Mouse (Mus musculus): ENCODE measurements around the gene Dnmt3c. TPM values are rescaled to one million over a fixed set of nuclear protein-coding genes. Genes with fewer than 3 reads are reported as not detected.
"Not testable (repeated sequence)": the region's sequence is repeated elsewhere in the genome, so short reads cannot be mapped to it uniquely, and the experiment has no call there.

The Dnmt3c gene
- polyA plus RNA-seq, 1 experiment from 2014 or later = 0.12 TPM

DNA sequence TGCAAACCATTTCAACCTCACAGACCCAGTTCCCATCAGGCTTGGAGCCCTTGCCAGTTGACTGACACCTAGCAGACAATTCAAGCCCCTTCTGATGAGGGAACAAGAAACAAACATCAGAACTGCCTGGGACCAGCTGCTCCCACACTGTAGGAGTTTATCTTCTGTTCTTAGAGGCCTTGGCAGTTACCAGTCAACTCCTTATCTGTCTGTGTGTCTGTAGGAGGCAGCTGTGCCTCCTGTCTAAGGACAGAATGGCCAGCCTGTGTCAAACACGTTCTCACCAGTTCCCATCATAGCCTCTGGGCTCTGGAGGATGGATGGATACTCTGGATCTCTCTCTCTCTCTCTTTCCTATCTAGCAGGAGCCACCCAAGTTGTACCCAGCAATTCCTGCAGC lies 21.1 kb upstream of the Dnmt3c start:
- H3K4me3 ChIP-seq (replicated peaks) = not testable (repeated sequence)
- 85% methylated on average over 1 of the region's 1 CpGs for WGBS

DNA sequence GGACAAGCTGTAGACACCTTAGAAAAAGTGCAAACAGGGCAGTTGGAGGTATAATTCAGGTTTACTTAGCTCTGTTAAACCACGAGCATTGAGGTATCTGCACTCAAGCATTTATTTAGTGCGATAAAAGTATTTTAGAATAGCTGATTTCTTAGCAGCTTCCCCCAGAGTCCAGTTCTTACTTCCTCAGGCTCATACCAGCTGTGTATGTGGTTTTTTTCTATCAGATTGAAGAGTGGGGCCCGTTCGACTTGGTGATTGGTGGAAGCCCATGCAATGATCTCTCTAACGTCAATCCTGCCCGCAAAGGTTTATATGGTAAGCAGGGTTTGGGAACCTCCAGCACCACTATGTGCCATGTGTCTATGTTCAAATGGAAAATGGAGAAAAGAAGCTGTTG lies 19.5 kb upstream of the Dnmt3c start:
- Histone ChIP-seq H3K27me3 (replicated peaks) (no peaks in the 10 kb centered on the region), H3K4me3 (replicated peaks) (no peak overlapping the region), H3K9me3 (replicated peaks) (no peaks in the 10 kb centered on the region), H3K9ac (replicated peaks) (no peak overlapping the region), H3K36me3 (peaks cover 9% of the 10 kb centered on the region; the same call in 1 of the 2 replicates), H3K4me1 (no peaks in the 10 kb centered on the region), H3K27ac (replicated peaks) (no peak overlapping the region), H3K4me2 (no peak overlapping the region)
- ATAC-seq (ENCODE audit: low FRiP score) = no peak
- WGBS = 94% methylated on average over 6 of the region's 6 CpGs

More for the DNA sequence above, 21.1 kb upstream of the Dnmt3c start:
- not testable (repeated sequence) for H3K9me3 ChIP-seq (replicated peaks); H3K27me3 ChIP-seq (replicated peaks); H3K9ac ChIP-seq (replicated peaks); ATAC-seq (ENCODE audit: low FRiP score); H3K4me2 ChIP-seq; H3K27ac ChIP-seq (replicated peaks); H3K36me3 ChIP-seq; H3K4me1 ChIP-seq

DNA sequence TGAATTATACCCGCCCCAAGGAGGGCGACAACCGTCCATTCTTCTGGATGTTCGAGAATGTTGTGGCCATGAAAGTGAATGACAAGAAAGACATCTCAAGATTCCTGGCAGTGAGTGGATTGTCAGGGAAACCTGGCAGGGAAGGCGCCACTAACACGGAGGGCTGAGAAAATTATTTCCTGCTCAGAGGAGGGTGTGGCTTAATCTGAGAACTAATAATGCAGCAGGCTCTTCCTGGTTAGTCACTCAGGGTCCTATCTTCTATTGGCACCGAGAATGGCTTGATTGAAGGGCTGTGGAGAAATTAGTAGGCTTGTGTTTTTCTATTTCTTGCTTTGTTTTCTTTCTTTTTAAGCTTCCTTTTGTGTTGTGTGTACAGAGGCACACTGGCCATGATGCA lies 18.9 kb upstream of the Dnmt3c start:
- H3K27ac ChIP-seq (replicated peaks) = no peak overlapping the region
- H3K36me3 ChIP-seq = peaks cover 9% of the 10 kb centered on the region; the same call in 1 of the 2 replicates
- H3K9me3 ChIP-seq (replicated peaks) = no peaks in the 10 kb centered on the region
- H3K27me3 ChIP-seq (replicated peaks) = no peaks in the 10 kb centered on the region
- H3K4me3 ChIP-seq (replicated peaks) = no peak overlapping the region
- ATAC-seq (ENCODE audit: low FRiP score) = no peak
- H3K4me1 ChIP-seq = no peaks in the 10 kb centered on the region
- H3K4me2 ChIP-seq = no peak overlapping the region
- H3K9ac ChIP-seq (replicated peaks) = no peak overlapping the region
- WGBS = 85% methylated on average over 7 of the region's 7 CpGs

DNA sequence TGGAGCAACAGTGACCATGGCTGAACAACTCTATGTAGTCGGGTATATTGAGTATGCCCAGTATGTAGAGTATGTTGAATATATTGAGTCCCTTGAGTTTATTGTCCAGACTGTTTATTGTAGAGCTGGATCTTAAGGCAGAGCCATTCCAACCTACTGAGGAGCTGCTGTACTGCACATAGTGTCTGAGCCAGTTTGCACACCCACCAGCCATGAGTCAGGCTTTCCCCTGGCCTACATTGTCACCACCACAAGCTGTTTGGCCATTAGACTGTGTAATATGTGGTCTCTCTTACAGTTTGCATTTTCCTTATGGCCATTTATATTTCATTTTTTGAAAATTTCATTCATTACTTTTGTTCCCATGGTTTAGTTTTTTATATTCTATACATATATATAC lies 16.5 kb upstream of the Dnmt3c start:
- no peak for ATAC-seq (ENCODE audit: low FRiP score)
- WGBS = 100% methylated on average over 1 of the region's 1 CpGs
- Histone ChIP-seq H3K4me2 (no peak overlapping the region), H3K9ac (replicated peaks) (no peak overlapping the region), H3K4me1 (no peaks in the 10 kb centered on the region), H3K36me3 (peaks cover 9% of the 10 kb centered on the region; the same call in 1 of the 2 replicates), H3K27me3 (replicated peaks) (no peaks in the 10 kb centered on the region), H3K4me3 (replicated peaks) (no peak overlapping the region), H3K9me3 (replicated peaks) (no peaks in the 10 kb centered on the region), H3K27ac (replicated peaks) (no peak overlapping the region)

DNA sequence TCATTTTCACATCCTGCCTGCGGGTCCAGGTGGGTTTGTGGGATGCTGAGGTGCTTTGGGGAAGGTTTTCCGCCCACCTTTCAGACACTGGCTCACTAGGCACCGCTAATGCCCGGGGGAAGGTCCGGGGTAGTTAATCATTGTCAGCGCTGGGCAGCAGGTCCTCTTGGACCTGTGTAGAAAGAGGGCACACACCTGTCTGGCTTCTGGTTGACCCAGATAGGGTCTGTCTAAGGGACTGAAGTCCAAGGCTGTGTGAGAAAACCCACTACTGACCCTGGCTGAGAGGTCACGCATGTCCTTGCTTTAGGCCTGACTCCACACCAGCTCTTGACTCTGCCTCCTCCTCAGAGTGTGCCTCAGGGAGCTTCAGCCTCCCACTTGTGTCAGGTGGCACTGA lies 3.0 kb upstream of the Dnmt3c start:
- H3K4me1 ChIP-seq; H3K27me3 ChIP-seq (replicated peaks); H3K27ac ChIP-seq (replicated peaks); H3K4me3 ChIP-seq (replicated peaks); H3K9ac ChIP-seq (replicated peaks); H3K9me3 ChIP-seq (replicated peaks); H3K4me2 ChIP-seq; ATAC-seq (ENCODE audit: low FRiP score); H3K36me3 ChIP-seq: not testable (repeated sequence)
- WGBS = 87% methylated on average over 5 of the region's 7 CpGs

DNA sequence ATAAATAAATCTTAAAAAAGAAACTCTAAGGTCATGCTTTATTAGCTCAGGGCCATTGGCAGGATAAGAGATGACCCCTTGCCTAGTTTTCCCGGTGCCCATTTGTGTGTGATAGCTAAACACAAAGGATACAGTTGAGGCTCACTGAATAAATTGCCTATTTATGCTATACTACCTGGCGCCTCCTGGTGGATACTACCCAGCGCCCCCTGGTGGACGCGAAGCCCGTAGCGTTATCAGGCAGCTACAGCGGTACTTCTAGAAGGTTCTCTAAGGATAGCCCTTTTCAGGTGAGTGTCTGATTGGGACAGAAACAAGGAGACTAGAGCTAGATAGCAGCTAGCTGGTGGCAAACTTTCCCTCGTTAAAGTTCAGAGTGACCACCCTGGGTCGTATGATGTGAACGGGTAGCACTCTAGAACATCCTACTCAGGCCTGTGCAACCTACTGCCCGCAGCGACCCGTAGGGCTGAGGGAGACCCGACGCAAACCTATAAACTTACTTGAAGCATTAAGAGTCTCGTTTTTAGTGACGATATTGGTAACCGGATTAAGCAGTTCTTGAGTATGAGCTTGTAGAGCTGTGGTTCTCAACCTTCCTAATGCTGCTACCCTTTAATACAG lies 1.9 kb upstream of the Dnmt3c start:
- H3K4me2 ChIP-seq = no peak overlapping the region
- no peak for ATAC-seq (ENCODE audit: low FRiP score)
- no peak overlapping the region for H3K27ac ChIP-seq (replicated peaks)
- H3K4me1 ChIP-seq = no peaks in the 10 kb centered on the region
- H3K36me3 ChIP-seq = no peaks in the 10 kb centered on the region
- 68% methylated on average over 19 of the region's 19 CpGs for WGBS
- H3K27me3 ChIP-seq (replicated peaks) = no peaks in the 10 kb centered on the region
- H3K4me3 ChIP-seq (replicated peaks) = no peak overlapping the region
- no peaks in the 10 kb centered on the region for H3K9me3 ChIP-seq (replicated peaks)
- no peak overlapping the region for H3K9ac ChIP-seq (replicated peaks)

DNA sequence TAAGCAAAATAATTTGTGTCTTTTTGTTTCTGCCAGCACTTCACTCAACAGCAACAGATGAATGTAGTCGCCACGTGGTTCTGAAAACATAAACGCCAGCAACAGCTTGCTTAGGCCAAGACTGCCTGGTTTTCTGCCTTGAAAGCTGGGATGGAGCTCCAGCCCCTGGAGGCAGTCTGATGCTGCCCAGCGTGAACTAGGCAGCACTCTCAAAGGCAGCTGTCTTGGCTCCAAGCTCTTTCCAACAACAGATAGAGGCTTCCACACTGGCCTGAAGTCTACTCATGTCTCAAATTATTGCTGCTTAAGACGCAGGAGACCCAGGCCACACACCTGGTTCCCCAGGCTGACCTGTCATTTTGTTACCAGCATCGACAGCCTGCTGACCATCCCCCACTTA lies 6.9 kb downstream of the Dnmt3c start:
- no peak overlapping the region for H3K27ac ChIP-seq (replicated peaks)
- no peak overlapping the region for H3K9ac ChIP-seq (replicated peaks)
- no peaks in the 10 kb centered on the region for H3K9me3 ChIP-seq (replicated peaks)

DNA sequence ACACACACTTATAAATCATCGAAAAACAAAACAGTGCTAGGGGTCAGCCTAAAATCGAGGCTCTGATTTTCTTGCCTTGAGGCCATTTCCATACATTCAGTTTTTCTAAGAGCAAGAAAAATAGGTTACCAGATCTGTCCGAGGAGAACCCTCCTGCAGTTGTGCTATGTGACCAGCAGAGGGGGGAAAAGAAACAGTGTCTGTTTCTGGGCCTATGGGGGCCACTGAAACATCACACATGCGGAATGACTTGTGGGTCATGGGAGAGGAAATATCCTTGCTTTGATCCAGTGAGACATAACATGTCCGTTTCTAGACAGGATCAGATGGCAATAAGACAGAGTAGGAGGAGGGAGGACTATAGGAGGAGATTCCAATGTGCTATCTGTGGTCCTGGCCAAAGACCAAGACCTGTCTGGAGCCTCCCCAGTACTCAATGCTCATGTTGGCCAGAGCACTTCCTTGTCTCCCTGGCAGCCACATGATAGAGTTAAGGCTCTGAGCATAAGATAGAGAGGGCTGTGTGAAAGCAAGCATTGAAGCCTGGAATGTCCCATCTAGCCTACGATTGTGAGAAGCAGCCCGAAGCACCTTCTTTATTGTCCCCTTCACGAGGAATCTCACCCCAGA lies 14.4 kb downstream of the Dnmt3c start:
- no peak overlapping the region for H3K4me2 ChIP-seq
- no peak overlapping the region for H3K27ac ChIP-seq (replicated peaks)
- no peaks in the 10 kb centered on the region for H3K27me3 ChIP-seq (replicated peaks)
- no peaks in the 10 kb centered on the region for H3K9me3 ChIP-seq (replicated peaks)
- H3K9ac ChIP-seq (replicated peaks) = no peak overlapping the region
- no peak overlapping the region for H3K4me3 ChIP-seq (replicated peaks)
- H3K4me1 ChIP-seq = peaks cover 14% of the 10 kb centered on the region
- no peak for ATAC-seq (ENCODE audit: low FRiP score)
- no peaks in the 10 kb centered on the region for H3K36me3 ChIP-seq
- WGBS = 49% methylated on average over 8 of the region's 8 CpGs

More for the DNA sequence above, 6.9 kb downstream of the Dnmt3c start:
- H3K4me1 ChIP-seq = no peaks in the 10 kb centered on the region
- 53% methylated on average over 6 of the region's 6 CpGs for WGBS
- ATAC-seq (ENCODE audit: low FRiP score) = no peak
- no peak overlapping the region for H3K4me3 ChIP-seq (replicated peaks)
- no peaks in the 10 kb centered on the region for H3K36me3 ChIP-seq
- no peak overlapping the region for H3K4me2 ChIP-seq
- H3K27me3 ChIP-seq (replicated peaks) = no peaks in the 10 kb centered on the region

DNA sequence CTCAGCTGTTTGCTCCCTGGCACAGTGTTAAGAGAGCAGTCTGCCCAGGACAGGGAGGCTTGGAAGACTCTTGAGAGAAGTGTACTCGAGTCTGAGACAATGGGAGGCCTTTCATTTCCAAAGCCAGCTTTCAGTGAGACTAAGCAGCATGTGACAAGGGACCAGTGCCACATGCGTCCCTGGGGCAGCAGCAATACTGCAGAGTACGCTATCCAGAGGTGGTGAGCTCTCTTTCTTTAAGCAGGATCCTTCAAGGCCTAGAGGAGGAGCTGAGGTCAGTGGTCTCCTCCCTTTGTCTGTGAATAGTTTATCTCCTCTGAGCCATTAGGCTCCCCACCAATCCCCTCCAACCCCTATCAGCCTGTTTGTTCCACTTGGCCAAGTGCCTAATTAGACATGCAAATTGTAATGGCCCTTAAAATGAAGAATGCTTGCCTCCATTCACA lies 16.2 kb downstream of the Dnmt3c start:
- Histone ChIP-seq H3K9me3 (replicated peaks) (no peaks in the 10 kb centered on the region), H3K4me2 (no peak overlapping the region), H3K27me3 (replicated peaks) (no peaks in the 10 kb centered on the region), H3K9ac (replicated peaks) (no peak overlapping the region), H3K27ac (replicated peaks) (peak overlapping the region; percentile 78), H3K4me1 (peaks cover 14% of the 10 kb centered on the region), H3K4me3 (replicated peaks) (no peak overlapping the region), H3K36me3 (no peaks in the 10 kb centered on the region)
- 18% methylated on average over 3 of the region's 3 CpGs for WGBS
- ATAC-seq (ENCODE audit: low FRiP score) = peak; percentile 72

DNA sequence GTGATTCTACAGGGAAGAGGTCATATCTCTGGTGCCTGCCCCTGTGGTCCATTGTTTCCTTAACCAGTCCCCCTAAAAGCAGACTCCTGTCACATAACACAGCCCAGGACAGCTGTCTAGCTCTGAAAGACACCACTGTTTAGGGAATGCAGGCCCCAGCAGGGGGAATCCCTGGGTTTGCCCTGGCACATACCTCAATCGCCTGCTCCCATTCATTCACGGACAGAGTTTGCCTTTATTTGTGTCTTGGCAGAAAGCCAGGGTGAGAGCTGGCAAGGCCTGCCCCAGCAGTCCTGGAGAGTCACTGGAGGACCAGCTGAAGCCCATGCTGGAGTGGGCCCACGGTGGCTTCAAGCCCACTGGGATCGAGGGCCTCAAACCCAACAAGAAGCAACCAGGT lies 16.8 kb downstream of the Dnmt3c start:
- peak; percentile 83 for ATAC-seq (ENCODE audit: low FRiP score)
- Histone ChIP-seq H3K9ac (replicated peaks) (no peak overlapping the region), H3K9me3 (replicated peaks) (no peaks in the 10 kb centered on the region), H3K4me2 (no peak overlapping the region), H3K27ac (replicated peaks) (peak overlapping the region; percentile 78), H3K4me1 (peaks cover 14% of the 10 kb centered on the region), H3K4me3 (replicated peaks) (no peak overlapping the region), H3K36me3 (no peaks in the 10 kb centered on the region), H3K27me3 (replicated peaks) (no peaks in the 10 kb centered on the region)
- 14% methylated on average over 4 of the region's 4 CpGs for WGBS

DNA sequence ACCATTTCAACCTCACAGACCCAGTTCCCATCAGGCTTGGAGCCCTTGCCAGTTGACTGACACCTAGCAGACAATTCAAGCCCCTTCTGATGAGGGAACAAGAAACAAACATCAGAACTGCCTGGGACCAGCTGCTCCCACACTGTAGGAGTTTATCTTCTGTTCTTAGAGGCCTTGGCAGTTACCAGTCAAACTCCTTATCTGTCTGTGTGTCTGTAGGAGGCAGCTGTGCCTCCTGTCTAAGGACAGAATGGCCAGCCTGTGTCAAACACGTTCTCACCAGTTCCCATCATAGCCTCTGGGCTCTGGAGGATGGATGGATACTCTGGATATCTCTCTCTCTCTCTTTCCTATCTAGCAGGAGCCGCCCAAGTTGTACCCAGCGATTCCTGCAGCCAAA lies 21.4 kb downstream of the Dnmt3c start:
- H3K36me3 ChIP-seq; H3K27me3 ChIP-seq (replicated peaks); H3K4me1 ChIP-seq; ATAC-seq (ENCODE audit: low FRiP score); H3K4me3 ChIP-seq (replicated peaks); H3K9me3 ChIP-seq (replicated peaks); H3K27ac ChIP-seq (replicated peaks); H3K9ac ChIP-seq (replicated peaks); H3K4me2 ChIP-seq: not testable (repeated sequence)
- 71% methylated on average over 3 of the region's 3 CpGs for WGBS

DNA sequence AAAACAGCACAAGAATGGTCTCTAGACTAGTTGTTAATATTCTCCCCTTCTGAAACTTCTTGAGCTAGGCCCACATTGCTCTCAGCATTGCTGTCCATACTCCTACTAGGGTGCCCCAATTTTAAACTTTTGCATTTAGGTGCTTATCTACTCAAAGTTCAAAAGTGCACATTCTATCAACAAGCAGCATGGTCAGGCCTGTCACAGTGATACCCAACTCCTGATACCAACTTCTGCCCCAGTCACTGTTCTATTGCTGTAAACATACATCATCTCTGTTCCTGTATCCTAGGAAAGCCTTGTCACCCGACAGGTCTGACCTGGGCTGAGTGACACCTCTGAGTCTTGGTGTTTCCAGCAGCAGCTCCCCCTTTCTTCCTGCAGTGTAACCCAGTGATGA lies 26.6 kb downstream of the Dnmt3c start:
- Histone ChIP-seq H3K27me3 (replicated peaks) (no peaks in the 10 kb centered on the region), H3K4me3 (replicated peaks) (no peak overlapping the region), H3K4me2 (no peak overlapping the region), H3K27ac (replicated peaks) (no peak overlapping the region), H3K9me3 (replicated peaks) (no peaks in the 10 kb centered on the region), H3K36me3 (no peaks in the 10 kb centered on the region), H3K9ac (replicated peaks) (no peak overlapping the region), H3K4me1 (no peaks in the 10 kb centered on the region)
- no peak for ATAC-seq (ENCODE audit: low FRiP score)
- 76% methylated on average over 1 of the region's 1 CpGs for whole genome bisulfite sequencing

Data from neural tube, embryonic 15.5 days (tissue).